Mouse (Mus musculus): Measurements from ENCODE around the gene Olfr193. TPM values are rescaled to one million over a fixed set of nuclear protein-coding genes. Genes with fewer than 3 reads are reported as not detected.
"Not testable (repeated sequence)": the region's sequence is repeated elsewhere in the genome, so short reads cannot be mapped to it uniquely, and the experiment has no call there.

Gene Olfr193
- polyA plus RNA-seq, 1 experiment from 2014 or later = not detected

DNA sequence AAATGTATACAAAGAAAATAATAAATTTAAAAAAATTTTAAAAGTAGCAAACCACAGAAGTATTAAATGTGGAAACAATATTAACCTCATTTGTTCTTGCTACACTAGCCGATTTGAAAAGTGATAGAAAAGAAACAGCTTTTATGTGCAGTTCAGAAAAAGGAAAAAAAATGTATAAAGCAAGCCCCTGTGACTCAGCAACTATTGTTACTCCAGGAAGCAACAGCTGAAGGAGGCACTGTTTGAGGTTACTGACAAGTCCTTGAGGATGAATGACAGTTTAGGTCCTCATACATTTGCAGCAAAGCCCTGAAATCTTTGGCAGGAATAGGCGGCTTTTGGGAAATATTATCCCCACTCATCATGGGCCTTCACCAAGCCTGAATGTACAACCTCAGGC is 30.6 kb downstream of the Olfr193 start:
- not testable (repeated sequence) for H3K9me3 ChIP-seq (ENCODE audit: control insufficient read depth, low read length); H3K4me2 ChIP-seq (ENCODE audit: low read depth); H3K4me3 ChIP-seq (ENCODE audit: low read depth, low read length); H3K4me1 ChIP-seq (ENCODE audit: control insufficient read depth, insufficient read depth, low read length); H3K27me3 ChIP-seq (ENCODE audit: control insufficient read depth, insufficient read depth, low read length); DNase-seq (ENCODE audit: low spot score); H3K9ac ChIP-seq (ENCODE audit: low read length); H3K27ac ChIP-seq (ENCODE audit: low read depth, low read length); ATAC-seq (ENCODE audit: insufficient read depth, low FRiP score, low TSS enrichment); H3K36me3 ChIP-seq (ENCODE audit: control insufficient read depth, insufficient read depth, low read length)
- 81% methylated on average over 2 of the region's 2 CpGs for WGBS

GRCm38 (mm10) chr16:59077905-59078304 is 33.8 kb downstream of the Olfr193 start, which contains the start of gene Olfr190:
Gene Olfr190 (minus strand): TSS chr16:59078005.
- no peaks in the 10 kb centered on the region for H3K27me3 ChIP-seq (ENCODE audit: control insufficient read depth, insufficient read depth, low read length)
- no peaks in the 10 kb centered on the region for H3K9me3 ChIP-seq (ENCODE audit: control insufficient read depth, low read length)
- H3K36me3 ChIP-seq (ENCODE audit: control insufficient read depth, insufficient read depth, low read length) = no peaks in the 10 kb centered on the region
- H3K4me2 ChIP-seq (ENCODE audit: low read depth) = no peak within 1 kb of the TSS
- H3K27ac ChIP-seq (ENCODE audit: low read depth, low read length) = no peak within 1 kb of the TSS
- DNase-seq (ENCODE audit: low spot score) (no peak), ATAC-seq (ENCODE audit: insufficient read depth, low FRiP score, low TSS enrichment) (no peak)
- H3K4me3 ChIP-seq (ENCODE audit: low read depth, low read length) = no peak within 1 kb of the TSS
- no peak within 1 kb of the TSS for H3K9ac ChIP-seq (ENCODE audit: low read length)
- 88% methylated on average over 5 of the region's 5 CpGs for WGBS
- no peaks in the 10 kb centered on the region for H3K4me1 ChIP-seq (ENCODE audit: control insufficient read depth, insufficient read depth, low read length)

DNA sequence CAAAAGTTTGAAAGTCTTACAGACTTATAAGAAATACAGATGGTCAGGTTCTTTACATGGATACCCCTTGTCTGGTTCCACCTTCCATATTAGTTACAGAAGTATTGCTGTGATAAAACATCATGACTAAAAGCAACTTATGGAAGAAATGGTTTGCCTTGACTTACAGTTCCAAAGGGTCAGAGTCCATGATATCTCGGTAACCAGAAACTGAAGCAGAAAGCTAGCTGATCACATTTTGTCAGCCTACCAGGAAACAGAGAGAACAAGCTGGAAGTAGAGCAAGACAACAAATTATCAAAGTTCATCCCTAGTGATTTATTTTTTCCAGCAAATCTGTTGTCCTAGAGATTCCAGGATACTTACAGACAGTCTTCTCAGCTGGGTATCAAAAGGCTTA is 38.2 kb downstream of the Olfr193 start:
- Histone ChIP-seq H3K27me3 (ENCODE audit: control insufficient read depth, insufficient read depth, low read length) (no peaks in the 10 kb centered on the region), H3K4me2 (ENCODE audit: low read depth) (no peak overlapping the region), H3K4me1 (ENCODE audit: control insufficient read depth, insufficient read depth, low read length) (no peaks in the 10 kb centered on the region), H3K9ac (ENCODE audit: low read length) (no peak overlapping the region), H3K36me3 (ENCODE audit: control insufficient read depth, insufficient read depth, low read length) (no peaks in the 10 kb centered on the region), H3K4me3 (ENCODE audit: low read depth, low read length) (no peak overlapping the region), H3K27ac (ENCODE audit: low read depth, low read length) (no peak overlapping the region), H3K9me3 (ENCODE audit: control insufficient read depth, low read length) (no peaks in the 10 kb centered on the region)
- ATAC-seq (ENCODE audit: insufficient read depth, low FRiP score, low TSS enrichment) (no peak), DNase-seq (ENCODE audit: low spot score) (no peak)
- 86% methylated on average over 1 of the region's 1 CpGs for WGBS

- Histone ChIP-seq H3K27me3 (ENCODE audit: control insufficient read depth, insufficient read depth, low read length) (no peaks in the 10 kb centered on the region), H3K4me3 (ENCODE audit: low read depth, low read length) (no peak overlapping the region)
Measured at GRCm38 (mm10) chr16:59071755-59072154, 39.9 kb downstream of the Olfr193 start.

GRCm38 (mm10) chr16:59062411-59062810 is 49.3 kb downstream of the Olfr193 start:
- not testable (repeated sequence) for H3K4me2 ChIP-seq (ENCODE audit: low read depth); DNase-seq (ENCODE audit: low spot score); H3K4me1 ChIP-seq (ENCODE audit: control insufficient read depth, insufficient read depth, low read length); H3K36me3 ChIP-seq (ENCODE audit: control insufficient read depth, insufficient read depth, low read length); H3K27ac ChIP-seq (ENCODE audit: low read depth, low read length); H3K9me3 ChIP-seq (ENCODE audit: control insufficient read depth, low read length); H3K9ac ChIP-seq (ENCODE audit: low read length); ATAC-seq (ENCODE audit: insufficient read depth, low FRiP score, low TSS enrichment); H3K27me3 ChIP-seq (ENCODE audit: control insufficient read depth, insufficient read depth, low read length); H3K4me3 ChIP-seq (ENCODE audit: low read depth, low read length)
- WGBS = 80% methylated on average over 3 of the region's 3 CpGs

More at GRCm38 (mm10) chr16:59071755-59072154, 39.9 kb downstream of the Olfr193 start:
- H3K4me2 ChIP-seq (ENCODE audit: low read depth) = no peak overlapping the region
- H3K9ac ChIP-seq (ENCODE audit: low read length) = no peak overlapping the region
- no peaks in the 10 kb centered on the region for H3K9me3 ChIP-seq (ENCODE audit: control insufficient read depth, low read length)
- ATAC-seq (ENCODE audit: insufficient read depth, low FRiP score, low TSS enrichment) = no peak
- H3K36me3 ChIP-seq (ENCODE audit: control insufficient read depth, insufficient read depth, low read length) = no peaks in the 10 kb centered on the region
- no peak for DNase-seq (ENCODE audit: low spot score)
- H3K27ac ChIP-seq (ENCODE audit: low read depth, low read length) = no peak overlapping the region
- no peaks in the 10 kb centered on the region for H3K4me1 ChIP-seq (ENCODE audit: control insufficient read depth, insufficient read depth, low read length)

Other genes starting within 250 kb of the Olfr193 start
- not detected in 2 replicates for gene Olfr177, start 237.1 kb downstream of the Olfr193 start, polyA plus RNA-seq (2014; fragmentation: Nextera tagmentation; extraction: Ambion mirVana)
- gene Olfr178, start 219.8 kb downstream of the Olfr193 start, polyA plus RNA-seq (2014; fragmentation: Nextera tagmentation; extraction: Ambion mirVana) = not detected in 2 replicates
- not detected in 2 replicates for gene Olfr181, start 183.1 kb downstream of the Olfr193 start, polyA plus RNA-seq (2014; fragmentation: Nextera tagmentation; extraction: Ambion mirVana)
- not detected in 2 replicates for gene Olfr180, start 182.5 kb downstream of the Olfr193 start, polyA plus RNA-seq (2014; fragmentation: Nextera tagmentation; extraction: Ambion mirVana)
- gene Olfr183, start 116.5 kb downstream of the Olfr193 start, polyA plus RNA-seq (2014; fragmentation: Nextera tagmentation; extraction: Ambion mirVana) = not detected in 2 replicates
- gene Olfr186, start 81.6 kb downstream of the Olfr193 start, polyA plus RNA-seq (2014; fragmentation: Nextera tagmentation; extraction: Ambion mirVana) = not detected in 2 replicates
- not detected in 2 replicates for gene Olfr187, start 72.1 kb downstream of the Olfr193 start, polyA plus RNA-seq (2014; fragmentation: Nextera tagmentation; extraction: Ambion mirVana)
- gene Olfr190, start 33.9 kb downstream of the Olfr193 start, polyA plus RNA-seq (2014; fragmentation: Nextera tagmentation; extraction: Ambion mirVana) = not detected in 2 replicates
- gene Olfr191, start 22.1 kb downstream of the Olfr193 start, polyA plus RNA-seq (2014; fragmentation: Nextera tagmentation; extraction: Ambion mirVana) = not detected in 2 replicates
- not detected in 2 replicates for gene Olfr194, start 9.2 kb upstream of the Olfr193 start, polyA plus RNA-seq (2014; fragmentation: Nextera tagmentation; extraction: Ambion mirVana)
- not detected in 2 replicates for gene Olfr195, start 35.2 kb upstream of the Olfr193 start, polyA plus RNA-seq (2014; fragmentation: Nextera tagmentation; extraction: Ambion mirVana)
- not detected in 2 replicates for gene Olfr196, start 58.6 kb upstream of the Olfr193 start, polyA plus RNA-seq (2014; fragmentation: Nextera tagmentation; extraction: Ambion mirVana)
- gene Olfr198, start 91.7 kb upstream of the Olfr193 start, polyA plus RNA-seq (2014; fragmentation: Nextera tagmentation; extraction: Ambion mirVana) = not detected in 2 replicates
- not detected in 2 replicates for gene Olfr199, start 107.9 kb upstream of the Olfr193 start, polyA plus RNA-seq (2014; fragmentation: Nextera tagmentation; extraction: Ambion mirVana)
- not detected in 2 replicates for gene Olfr201, start 160.8 kb upstream of the Olfr193 start, polyA plus RNA-seq (2014; fragmentation: Nextera tagmentation; extraction: Ambion mirVana)
- gene Olfr202, start 174.9 kb upstream of the Olfr193 start, polyA plus RNA-seq (2014; fragmentation: Nextera tagmentation; extraction: Ambion mirVana) = not detected in 2 replicates
- gene Olfr203, start 187.0 kb upstream of the Olfr193 start, polyA plus RNA-seq (2014; fragmentation: Nextera tagmentation; extraction: Ambion mirVana) = not detected in 2 replicates
- gene Olfr204, start 206.4 kb upstream of the Olfr193 start, polyA plus RNA-seq (2014; fragmentation: Nextera tagmentation; extraction: Ambion mirVana) = not detected in 2 replicates
- not detected in 2 replicates for gene Olfr205, start 219.3 kb upstream of the Olfr193 start, polyA plus RNA-seq (2014; fragmentation: Nextera tagmentation; extraction: Ambion mirVana)
- not detected in 2 replicates for gene Olfr206, start 237.4 kb upstream of the Olfr193 start, polyA plus RNA-seq (2014; fragmentation: Nextera tagmentation; extraction: Ambion mirVana)